Mouse (Mus musculus): ENCODE data around the gene Gm21731.
"Not testable (repeated sequence)": the region's sequence is repeated elsewhere in the genome, so short reads cannot be mapped to it uniquely, and the experiment has no call there.

Gene Gm21731

GRCm38 (mm10) chr13:120238811-120239210 is at the start of gene Gm21731:
Gm21731 (plus strand) TSS chr13:120239111.
- DNase-seq = not testable (repeated sequence)

GRCm38 (mm10) chr13:120196189-120196821 is 42.6 kb upstream of the Gm21731 start:
- DNase-seq = not testable (repeated sequence)

- DNase-seq = not testable (repeated sequence)
These were observed 23.1 kb upstream of the Gm21731 start, which contains the start of gene Gm21762 for GRCm38 (mm10) chr13:120215847-120216246. Gm21762 (minus strand) TSS chr13:120215947.

GRCm38 (mm10) chr13:120220922-120221321 is 18.0 kb upstream of the Gm21731 start:
- DNase-seq = not testable (repeated sequence)

- not testable (repeated sequence) for DNase-seq
These were observed 15.8 kb upstream of the Gm21731 start for GRCm38 (mm10) chr13:120223012-120223659.

GRCm38 (mm10) chr13:120231798-120232197 is 7.1 kb upstream of the Gm21731 start:
- not testable (repeated sequence) for DNase-seq

- DNase-seq = not testable (repeated sequence)
These were observed 6.4 kb upstream of the Gm21731 start for GRCm38 (mm10) chr13:120232447-120233049.

- DNase-seq = not testable (repeated sequence)
These were observed 12.5 kb downstream of the Gm21731 start for GRCm38 (mm10) chr13:120251208-120251924.

- not testable (repeated sequence) for DNase-seq
These were observed 20.1 kb downstream of the Gm21731 start for GRCm38 (mm10) chr13:120258817-120259658.

- not testable (repeated sequence) for DNase-seq
These were observed 20.8 kb downstream of the Gm21731 start for GRCm38 (mm10) chr13:120259718-120260117.

- DNase-seq = not testable (repeated sequence)
These were observed 24.0 kb downstream of the Gm21731 start, which contains the start of gene AF067061 for GRCm38 (mm10) chr13:120262870-120263269. AF067061 (plus strand) TSS chr13:120263114.

GRCm38 (mm10) chr13:120277837-120278236 is 38.9 kb downstream of the Gm21731 start:
- not testable (repeated sequence) for DNase-seq

GRCm38 (mm10) chr13:120278784-120279183 is 39.9 kb downstream of the Gm21731 start:
- DNase-seq = no peak

Measured in lung, postnatal 10 days (tissue).